Mouse (Mus musculus): ENCODE data around the gene Lypd6.

DNA sequence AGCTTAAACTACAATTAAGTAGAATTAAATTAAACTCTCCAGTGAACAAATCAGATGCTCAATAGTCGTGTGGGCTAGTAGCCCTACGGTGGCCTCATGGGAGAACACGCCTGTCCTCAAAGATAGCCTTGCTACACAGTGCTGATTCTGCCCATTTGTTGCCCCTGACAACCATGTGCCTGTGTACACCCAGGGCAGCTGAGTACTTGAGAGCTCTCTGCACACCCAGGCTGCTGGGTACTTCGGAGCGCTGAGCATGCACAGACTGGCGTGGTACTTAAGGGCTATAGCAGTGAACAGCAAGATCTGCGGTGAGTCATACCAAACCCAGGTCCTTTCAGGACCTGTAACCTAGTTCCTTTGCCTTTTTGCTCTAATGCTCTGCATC is 84.0 kb downstream of the Lypd6 start:
- TF ChIP-seq CTCF (IDR thresholded peaks at IDR 0.05; ENCODE audit: low read depth, low read length): no peak
- TF ChIP-seq POLR2A (IDR thresholded peaks at IDR 0.05; ENCODE audit: extremely low read depth, insufficient read depth, low read length): no peak
